24 mouse cellular contexts compared by ENCODE assay signal in genomic region chr11:99187348-99187747, GRCm38 (mm10). TPM values are rescaled to one million over a fixed set of nuclear protein-coding genes. Genes with fewer than 3 reads are reported as not detected.
DNase-seq lines count a peak whose midpoint lies in the region; TF ChIP-seq lines count a peak whose summit lies in the region.
"Had no signal": no experiment of that assay in that cellular context is flagged by ENCODE, and none has a peak within 500 bp of the region (broad histone marks: within the 10 kb centered on the region; RNA-seq: fewer than 3 reads in every experiment).

No protein-coding gene starts in this region.

- H3K4me1 ChIP-seq in spleen, adult 2 months (ENCODE audit: control insufficient read depth, insufficient read depth, insufficient read length), result peaks cover 32% of the 10 kb centered on the region; the same call in 1 of the 2 replicates
- H3K4me1 ChIP-seq: embryonic facial prominence, embryonic 13.5 days; embryonic facial prominence, embryonic 15.5 days; forebrain, embryonic 12.5 days had no signal

- TF ChIP-seq CTCF in spleen, adult 2 months (IDR thresholded peaks at IDR 0.05; ENCODE audit: extremely low read depth, insufficient read depth, insufficient read length, insufficient replicate concordance), result no peak

- H3K4me3 ChIP-seq in spleen, adult 2 months (ENCODE audit: extremely low read depth, insufficient read depth, insufficient read length), result no peak overlapping the region
- H3K4me3 ChIP-seq: embryonic facial prominence, embryonic 13.5 days; embryonic facial prominence, embryonic 15.5 days; erythroblast, embryonic 14.5 days; forebrain, embryonic 10.5 days; forebrain, embryonic 12.5 days had no signal

- WGBS in spleen, adult 2 months, result 78% methylated on average over 4 of the region's 4 CpGs

- no peak for TF ChIP-seq POLR2A in spleen, adult 2 months (IDR thresholded peaks at IDR 0.05; ENCODE audit: low read depth, low read length)

- H3K36me3 ChIP-seq in spleen, adult 2 months (ENCODE audit: control insufficient read depth, insufficient read depth, low read length), result no peaks in the 10 kb centered on the region
- H3K36me3 ChIP-seq: embryonic facial prominence, embryonic 13.5 days; embryonic facial prominence, embryonic 15.5 days; forebrain, embryonic 10.5 days; forebrain, embryonic 12.5 days had no signal

- peak overlapping the region; percentile 74 for H3K27ac ChIP-seq in spleen, adult 2 months (ENCODE audit: insufficient read depth, low read length)
- H3K27ac ChIP-seq: embryonic facial prominence, embryonic 13.5 days; embryonic facial prominence, embryonic 15.5 days; forebrain, embryonic 10.5 days; forebrain, embryonic 12.5 days had no signal

- DNase-seq in spleen, adult 2 months (ENCODE audit: low read depth in 1 of 2, low spot score in 2 of 2), result no peak
- DNase-seq in spleen, postnatal 36 days (ENCODE audit: low spot score in 2 of 2), result no peak
- peak; percentile 14 for DNase-seq in induced T-regulatory cell, adult 2 months (ENCODE audit: low read depth)
- DNase-seq in lung, postnatal 14 days, result no peak
- no peak for DNase-seq in gastrocnemius, postnatal 10 days
- DNase-seq: adrenal gland, adult 8-10 months; adrenal gland, postnatal 14 days; adrenal gland, postnatal 36 days; cerebellum, adult 11 months; cerebellum, adult 18-20 months; cerebellum, adult 8-10 months; cerebellum, adult 9-11 months; cerebellum, postnatal 14 days; cerebellum, postnatal 36 days; embryo, embryonic 11 days had no signal

- H3K27me3 ChIP-seq in spleen, adult 2 months (ENCODE audit: control insufficient read depth, insufficient read depth, low read length), result no peaks in the 10 kb centered on the region
- H3K27me3 ChIP-seq: embryonic facial prominence, embryonic 15.5 days had no signal

RNA-seq across cellular contexts. Expression of gene Ccr7, which starts 32.5 kb away (rescaled TPM):
- polyA plus RNA-seq in spleen, adult 2 months (2012; rRNA removed), result 135 and 194 TPM in 2 replicates
- under 1 TPM; 0.14 to 0.23 TPM for total RNA-seq in gastrocnemius, postnatal 10 days (2021)
- total RNA-seq: common myeloid progenitor, adult 5-6 weeks had no signal
- polyA plus RNA-seq: erythroblast, embryonic 14.5 days; forebrain, embryonic 12.5 days; forebrain, embryonic 14.5 days; forebrain, embryonic 16.5 days had no signal

RNA-seq across cellular contexts. Expression of gene Smarce1, which starts 43.5 kb away (rescaled TPM):
- 13.4 and 13.6 TPM in 2 replicates for polyA plus RNA-seq in spleen, adult 2 months (2012; rRNA removed)
- 10 to 100 TPM; 55.5 to 63.5 TPM for total RNA-seq in gastrocnemius, postnatal 10 days (2021)

RNA-seq across cellular contexts. Expression of gene Krt222, which starts 56.5 kb away (rescaled TPM):
- polyA plus RNA-seq in spleen, adult 2 months (2012; rRNA removed), result 0.38 and 0.70 TPM in 2 replicates
- 10 to 100 TPM in 1 of 2 experiments, 1 to 10 TPM in 1; 9.3 to 11.7 TPM for total RNA-seq in gastrocnemius, postnatal 10 days (2021)
- total RNA-seq: common myeloid progenitor, adult 5-6 weeks; MEL had no signal
